Mouse (Mus musculus): ENCODE data around the gene Pacrg.

GRCm38 (mm10) chr17:10374316-10374715 lies 465.8 kb downstream of the Pacrg start:
- TF ChIP-seq CTCF (IDR thresholded peaks at IDR 0.05; ENCODE audit: low read depth, low read length) (no peak), GATA1 (IDR thresholded peaks at IDR 0.05; ENCODE audit: borderline replicate concordance, low read length) (no peak), GATA2 (IDR thresholded peaks at IDR 0.05; ENCODE audit: borderline replicate concordance, low read depth, low read length) (no peak), TAL1 (conservative IDR thresholded peaks at IDR 0.05; ENCODE audit: low read depth, low read length) (no peak)

Data from G1E (cell line).